In the genomic region with DNA sequence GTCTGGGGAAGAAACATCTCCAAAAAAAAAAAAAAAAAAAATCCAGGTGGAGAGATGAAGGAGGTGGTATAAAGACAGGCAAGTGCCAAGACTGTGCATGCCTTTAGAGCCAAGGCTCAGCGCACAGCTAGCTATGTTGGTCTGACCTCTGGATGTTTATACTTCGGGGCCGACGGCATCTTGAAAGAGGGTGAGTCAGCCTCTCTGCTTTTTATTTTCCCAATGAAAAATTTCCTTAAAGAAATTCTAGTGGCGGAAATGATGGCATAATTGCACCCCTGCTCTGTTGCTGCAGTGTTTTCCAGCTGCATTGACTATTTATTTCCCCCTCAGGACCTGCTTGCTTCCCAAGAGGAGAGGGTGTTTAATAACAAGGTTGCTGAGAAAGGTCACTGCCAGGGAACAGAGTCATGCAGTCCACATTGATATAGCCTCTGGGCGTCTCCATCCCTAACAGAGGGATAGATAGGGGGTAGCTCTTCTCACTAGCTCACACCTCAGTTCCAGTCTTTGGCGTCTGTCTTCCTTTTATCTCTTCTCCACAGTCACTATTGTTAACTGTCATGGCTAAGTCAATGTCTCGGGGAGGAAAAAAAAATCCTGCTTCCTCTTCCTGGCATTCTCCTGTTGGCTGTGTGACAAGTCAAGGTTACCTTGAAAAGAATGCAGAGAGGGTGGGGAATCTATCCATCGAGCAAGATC, we compare ENCODE assay signal across 19 mouse cellular contexts.
DNase-seq lines count a peak whose midpoint lies in the region; ATAC-seq and TF ChIP-seq lines count a peak whose summit lies in the region.
"Had no signal": no experiment of that assay in that cellular context is flagged by ENCODE, and none has a peak within 500 bp of the region (broad histone marks: within the 10 kb centered on the region; RNA-seq: fewer than 3 reads in every experiment).

No protein-coding gene starts in this region.

- no peaks in the 10 kb centered on the region for H3K4me1 ChIP-seq in kidney, postnatal 0 days (replicated peaks; ENCODE audit: insufficient read depth, low read length)
- H3K4me1 ChIP-seq: forebrain, embryonic 10.5 days; neural tube, embryonic 12.5 days had no signal

- no peak overlapping the region for H3K27ac ChIP-seq in kidney, postnatal 0 days
- H3K27ac ChIP-seq: forebrain, embryonic 10.5 days; heart, adult 2 months; neural tube, embryonic 12.5 days had no signal

- no peak overlapping the region for H3K9ac ChIP-seq in kidney, postnatal 0 days (ENCODE audit: low read depth, low read length)
- H3K9ac ChIP-seq: neural tube, embryonic 12.5 days had no signal

- peak; percentile 18 for DNase-seq in kidney, postnatal 0 days (ENCODE audit: low spot score)
- DNase-seq in kidney, postnatal 36 days = no peak
- peak; percentile 90 for DNase-seq in MEL-GATA-1-ER (ENCODE audit: extremely low read depth, low read depth)
- no peak for DNase-seq in heart, postnatal 10 days
- DNase-seq in spleen, postnatal 14 days (ENCODE audit: low spot score in 2 of 2) = no peak
- DNase-seq in right cerebral cortex, postnatal 4 days = no peak
- DNase-seq: cerebellum, adult 11-12 months; heart, adult 2 months; heart, postnatal 4 days; kidney, postnatal 10 days; lung, postnatal 14 days; right cerebral cortex, adult 18-20 months had no signal

- no peak overlapping the region for H3K4me3 ChIP-seq in kidney, postnatal 0 days (replicated peaks; ENCODE audit: low read depth, low read length)
- H3K4me3 ChIP-seq: forebrain, embryonic 10.5 days; heart, adult 2 months; neural tube, embryonic 12.5 days had no signal

- no peaks in the 10 kb centered on the region for H3K9me3 ChIP-seq in kidney, postnatal 0 days (replicated peaks; ENCODE audit: low read length)
- H3K9me3 ChIP-seq: forebrain, embryonic 10.5 days; neural tube, embryonic 12.5 days had no signal

- H3K27me3 ChIP-seq in kidney, postnatal 0 days (ENCODE audit: insufficient read depth, low read length) = no peaks in the 10 kb centered on the region
- H3K27me3 ChIP-seq: neural tube, embryonic 12.5 days; Patski had no signal

- no peaks in the 10 kb centered on the region for H3K36me3 ChIP-seq in kidney, postnatal 0 days (ENCODE audit: insufficient read depth, low read length)
- H3K36me3 ChIP-seq: forebrain, embryonic 10.5 days; neural tube, embryonic 12.5 days had no signal

- 37% methylated on average over 9 of the region's 9 CpGs for WGBS in kidney, postnatal 0 days

- intact Hi-C loops in heart, postnatal 10 days (cut with DNase I) = no loop called here

- no peak for ATAC-seq in kidney, postnatal 0 days (replicated peaks; ENCODE audit: low FRiP score, low read depth)
- ATAC-seq in common myeloid progenitor, adult 5-6 weeks (replicated peaks; ENCODE audit: low read depth, poor library complexity, severe bottlenecking) = peak; percentile 51
- ATAC-seq in megakaryocyte progenitor cell, adult 5-6 weeks (replicated peaks; ENCODE audit: poor library complexity) = peak; percentile 79
- ATAC-seq: inflammation-experienced regulatory T-cells, adult 6 months; midbrain, embryonic 16.5 days; Patski had no signal

- no peak overlapping the region for H3K4me2 ChIP-seq in kidney, postnatal 0 days (ENCODE audit: low read length)
- H3K4me2 ChIP-seq: neural tube, embryonic 12.5 days had no signal

- no peak for TF ChIP-seq CTCF in kidney, postnatal 0 days (IDR thresholded peaks at IDR 0.05; ENCODE audit: low read depth)

Comparison
In these comparisons a context has a peak if more than half of its experiments do, and no peak if none do; other contexts are left out.
1. DNase-seq: peak in kidney, postnatal 0 days (single experiment) and MEL-GATA-1-ER (single experiment); none in kidney, postnatal 36 days (0 of 2), heart, postnatal 10 days (0 of 2), spleen, postnatal 14 days (0 of 2) and right cerebral cortex, postnatal 4 days (single experiment).